22 mouse cellular contexts compared by ENCODE assay signal in genomic region chr11:102767055-102767670, GRCm38 (mm10). TPM values are rescaled to one million over a fixed set of nuclear protein-coding genes. Genes with fewer than 3 reads are reported as not detected.
DNase-seq lines count a peak whose midpoint lies in the region; ATAC-seq and TF ChIP-seq lines count a peak whose summit lies in the region.
"Had no signal": no experiment of that assay in that cellular context is flagged by ENCODE, and none has a peak within 500 bp of the region (broad histone marks: within the 10 kb centered on the region; RNA-seq: fewer than 3 reads in every experiment).

No protein-coding gene starts in this region.

- ATAC-seq in cerebellum, adult (ENCODE audit: insufficient number of reproducible peaks, low FRiP score, low TSS enrichment): no peak
- no peak for ATAC-seq in hindbrain, embryonic 12.5 days (ENCODE audit: low FRiP score)
- no peak for ATAC-seq in hindbrain, embryonic 14.5 days (ENCODE audit: low FRiP score)
- ATAC-seq: activated CD4-positive, CD25-positive, alpha-beta regulatory T cell, adult 4 months; forebrain, embryonic 15.5 days had no signal

- H3K4me3 ChIP-seq in hindbrain, embryonic 12.5 days: no peak overlapping the region
- H3K4me3 ChIP-seq in hindbrain, embryonic 14.5 days (replicated peaks; ENCODE audit: low read length): no peak overlapping the region
- no peak overlapping the region for H3K4me3 ChIP-seq in cerebellum, adult 2 months (replicated peaks; ENCODE audit: insufficient read depth, low read depth, low read length)
- H3K4me3 ChIP-seq: embryonic facial prominence, embryonic 12.5 days; erythroblast, embryonic 14.5 days; forebrain, embryonic 15.5 days had no signal

- H3K9me3 ChIP-seq in hindbrain, embryonic 12.5 days (replicated peaks): no peaks in the 10 kb centered on the region
- H3K9me3 ChIP-seq in hindbrain, embryonic 14.5 days (ENCODE audit: control insufficient read depth, low read length): no peaks in the 10 kb centered on the region
- H3K9me3 ChIP-seq: embryonic facial prominence, embryonic 12.5 days; forebrain, embryonic 15.5 days; G1E had no signal

- TF ChIP-seq CTCF in cerebellum, adult 2 months (IDR thresholded peaks at IDR 0.05; ENCODE audit: borderline replicate concordance, insufficient read depth, low read depth, low read length): no peak

- 0 out of 2 replicates have a peak overlapping the region, but pooled peaks have one; percentile 23 for H3K27ac ChIP-seq in hindbrain, embryonic 12.5 days
- no peak overlapping the region for H3K27ac ChIP-seq in hindbrain, embryonic 14.5 days
- peak overlapping the region; percentile 67 for H3K27ac ChIP-seq in cerebellum, adult 2 months (ENCODE audit: insufficient read depth, low read length)
- H3K27ac ChIP-seq: embryonic facial prominence, embryonic 12.5 days; forebrain, embryonic 15.5 days had no signal

- DNase-seq in cerebellum, adult 11-12 months: peak; percentile 75
- DNase-seq in hindbrain, embryonic 14.5 days (ENCODE audit: low spot score): no peak
- DNase-seq in cerebellum, adult 2 months: peak; percentile 61 to 65
- DNase-seq in cerebellum, postnatal 25 days: peak; percentile 62 to 67
- DNase-seq in thymus, adult 18-20 months: no peak
- no peak for DNase-seq in urinary bladder, postnatal 4 days (ENCODE audit: low spot score in 2 of 2)
- DNase-seq: adrenal gland, postnatal 36 days; heart, postnatal 4 days; kidney, adult 8-10 months; kidney, postnatal 14 days; lung, adult 2 months; lung, postnatal 36 days; right cerebral cortex, postnatal 4 days; thymus, postnatal 4 days had no signal

- TF ChIP-seq POLR2A in cerebellum, adult 2 months (IDR thresholded peaks at IDR 0.05; ENCODE audit: borderline replicate concordance, insufficient read depth, low read length): no peak

- H3K27me3 ChIP-seq in hindbrain, embryonic 12.5 days: peaks cover 21% of the 10 kb centered on the region
- H3K27me3 ChIP-seq in hindbrain, embryonic 14.5 days (ENCODE audit: control insufficient read depth, insufficient read depth, low read length): no peaks in the 10 kb centered on the region
- H3K27me3 ChIP-seq in cerebellum, adult 2 months (ENCODE audit: control insufficient read depth, insufficient read depth, low read length): no peaks in the 10 kb centered on the region
- H3K27me3 ChIP-seq: forebrain, embryonic 15.5 days had no signal

- H3K4me2 ChIP-seq in hindbrain, embryonic 12.5 days (replicated peaks): no peak overlapping the region
- H3K4me2 ChIP-seq in hindbrain, embryonic 14.5 days (replicated peaks): no peak overlapping the region
- H3K4me2 ChIP-seq: embryonic facial prominence, embryonic 12.5 days; forebrain, embryonic 15.5 days; liver, embryonic 11.5 days had no signal

- peaks cover 59% of the 10 kb centered on the region for H3K4me1 ChIP-seq in hindbrain, embryonic 12.5 days
- peaks cover 28% of the 10 kb centered on the region for H3K4me1 ChIP-seq in hindbrain, embryonic 14.5 days (replicated peaks; ENCODE audit: control insufficient read depth, insufficient read depth, low read length)
- H3K4me1 ChIP-seq in cerebellum, adult 2 months (ENCODE audit: control insufficient read depth, insufficient read depth, low read length): peaks cover 76% of the 10 kb centered on the region

- H3K9ac ChIP-seq in hindbrain, embryonic 12.5 days: no peak overlapping the region
- no peak overlapping the region for H3K9ac ChIP-seq in hindbrain, embryonic 14.5 days
- H3K9ac ChIP-seq: embryonic facial prominence, embryonic 12.5 days; forebrain, embryonic 15.5 days had no signal

- WGBS in hindbrain, embryonic 12.5 days: 74% methylated on average over 6 of the region's 6 CpGs
- 71% methylated on average over 6 of the region's 6 CpGs for WGBS in hindbrain, embryonic 14.5 days
- 14% methylated on average over 6 of the region's 6 CpGs for WGBS in cerebellum, adult 2 months

- no peaks in the 10 kb centered on the region for H3K36me3 ChIP-seq in hindbrain, embryonic 12.5 days
- H3K36me3 ChIP-seq in hindbrain, embryonic 14.5 days (replicated peaks; ENCODE audit: control insufficient read depth, insufficient read depth): no peaks in the 10 kb centered on the region
- H3K36me3 ChIP-seq: embryonic facial prominence, embryonic 12.5 days; forebrain, embryonic 15.5 days; G1E had no signal

RNA-seq across cellular contexts. Expression of gene Adam11, which starts 5.9 kb away (rescaled TPM):
- polyA plus RNA-seq in hindbrain, embryonic 12.5 days (2016; fragmentation: Nextera tagmentation; extraction: Ambion mirVana): 33.3 and 35.3 TPM in 2 replicates
- 19.2 and 24.1 TPM in 2 replicates for polyA plus RNA-seq in hindbrain, embryonic 14.5 days (2014; fragmentation: Nextera tagmentation; extraction: Ambion mirVana)
- 207 and 239 TPM in 2 replicates for polyA plus RNA-seq in cerebellum, adult 2 months (2012; rRNA removed)
- polyA plus RNA-seq: activated CD4-positive, CD25-positive, alpha-beta regulatory T cell, adult 4 months; G1E had no signal

RNA-seq across cellular contexts. Expression of gene Gjc1, which starts 52.3 kb away (rescaled TPM):
- polyA plus RNA-seq in hindbrain, embryonic 12.5 days (2016; fragmentation: Nextera tagmentation; extraction: Ambion mirVana): 77.6 and 81.3 TPM in 2 replicates
- 31.2 and 34.3 TPM in 2 replicates for polyA plus RNA-seq in hindbrain, embryonic 14.5 days (2014; fragmentation: Nextera tagmentation; extraction: Ambion mirVana)
- polyA plus RNA-seq in cerebellum, adult 2 months (2012; rRNA removed): 6.4 and 7.9 TPM in 2 replicates
- polyA plus RNA-seq: erythroblast, embryonic 14.5 days; G1E had no signal

Comparison
In these comparisons a context has a peak if more than half of its experiments do, and no peak if none do; other contexts are left out.
1. DNase-seq: peak in cerebellum, adult 11-12 months (single experiment), cerebellum, adult 2 months (2 of 2) and cerebellum, postnatal 25 days (2 of 2); none in hindbrain, embryonic 14.5 days (single experiment), thymus, adult 18-20 months (0 of 2) and urinary bladder, postnatal 4 days (0 of 2).